Mouse (Mus musculus) bone marrow macrophage, adult 2 months (primary cell): ENCODE data around the gene Bcl2l13.

Experiments used
- CTCF ChIP-seq: IDR thresholded peaks from 2 replicates; pipeline ENCODE4 v1.5.1; 2012; ENCODE audit warnings: low read depth, mild to moderate bottlenecking, low read length, moderate library complexity
- POLR2A ChIP-seq: IDR thresholded peaks from 2 replicates; pipeline ENCODE4 v1.6.1; 2012; ENCODE audit warnings: mild to moderate bottlenecking, low read depth, low read length, borderline replicate concordance

DNA sequence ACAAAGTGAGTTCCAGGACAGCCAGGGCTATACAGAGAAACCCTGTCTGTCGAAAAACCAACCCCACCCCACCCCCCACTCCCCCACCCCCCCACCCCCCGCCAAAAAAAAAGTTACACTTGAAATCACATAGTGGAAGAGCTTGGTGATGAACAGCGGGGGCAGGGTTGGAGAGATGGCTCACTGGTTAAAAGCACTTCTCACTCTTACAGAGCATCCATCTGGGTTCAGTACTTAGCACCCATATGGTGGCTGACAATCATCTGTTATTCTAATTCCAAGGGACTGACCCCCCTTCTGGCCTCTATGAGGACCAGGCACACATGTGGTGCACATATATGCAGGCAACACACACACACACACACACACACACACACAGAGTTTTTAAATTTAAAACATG is 82.0 kb downstream of the Bcl2l13 start:
- no peak for TF ChIP-seq CTCF
- no peak for TF ChIP-seq POLR2A
